Mouse (Mus musculus): ENCODE measurements around the gene Creg1.

The Creg1 gene

GRCm38 (mm10) chr1:165789066-165789660, 25.6 kb downstream of the Creg1 start:
- DNase-seq: no peak

- DNase-seq: no peak
Measured at GRCm38 (mm10) chr1:165789963-165790362, 26.4 kb downstream of the Creg1 start.

GRCm38 (mm10) chr1:165790461-165791210, 27.1 kb downstream of the Creg1 start:
- no peak for DNase-seq

GRCm38 (mm10) chr1:165791411-165791810, 27.9 kb downstream of the Creg1 start:
- no peak for DNase-seq

- no peak for DNase-seq
Measured at GRCm38 (mm10) chr1:165801709-165802310, 38.3 kb downstream of the Creg1 start.

- no peak for DNase-seq
Measured at GRCm38 (mm10) chr1:165803107-165803506, 39.6 kb downstream of the Creg1 start.

- DNase-seq: no peak
Measured at GRCm38 (mm10) chr1:165804133-165804532, 40.6 kb downstream of the Creg1 start.

GRCm38 (mm10) chr1:165810633-165811032, 47.1 kb downstream of the Creg1 start:
- DNase-seq: no peak

GRCm38 (mm10) chr1:165811170-165811569, 47.6 kb downstream of the Creg1 start:
- no peak for DNase-seq

- no peak for DNase-seq
Measured at GRCm38 (mm10) chr1:165812775-165813174, 49.2 kb downstream of the Creg1 start.

GRCm38 (mm10) chr1:165814116-165814515, 50.6 kb downstream of the Creg1 start:
- DNase-seq: no peak

GRCm38 (mm10) chr1:165814521-165815278, 51.2 kb downstream of the Creg1 start:
- DNase-seq: no peak

GRCm38 (mm10) chr1:165816391-165816790, 52.8 kb downstream of the Creg1 start:
- DNase-seq: no peak

GRCm38 (mm10) chr1:165817264-165817663, 53.7 kb downstream of the Creg1 start:
- DNase-seq: no peak

GRCm38 (mm10) chr1:165818145-165818860, 54.8 kb downstream of the Creg1 start:
- no peak for DNase-seq

- no peak for DNase-seq
Measured at GRCm38 (mm10) chr1:165819147-165819546, 55.6 kb downstream of the Creg1 start.

GRCm38 (mm10) chr1:165822031-165822430, 58.5 kb downstream of the Creg1 start:
- DNase-seq: no peak

All from spleen, adult 18-20 months (tissue).